8 mouse cellular contexts compared by ENCODE assay signal in the genomic region with DNA sequence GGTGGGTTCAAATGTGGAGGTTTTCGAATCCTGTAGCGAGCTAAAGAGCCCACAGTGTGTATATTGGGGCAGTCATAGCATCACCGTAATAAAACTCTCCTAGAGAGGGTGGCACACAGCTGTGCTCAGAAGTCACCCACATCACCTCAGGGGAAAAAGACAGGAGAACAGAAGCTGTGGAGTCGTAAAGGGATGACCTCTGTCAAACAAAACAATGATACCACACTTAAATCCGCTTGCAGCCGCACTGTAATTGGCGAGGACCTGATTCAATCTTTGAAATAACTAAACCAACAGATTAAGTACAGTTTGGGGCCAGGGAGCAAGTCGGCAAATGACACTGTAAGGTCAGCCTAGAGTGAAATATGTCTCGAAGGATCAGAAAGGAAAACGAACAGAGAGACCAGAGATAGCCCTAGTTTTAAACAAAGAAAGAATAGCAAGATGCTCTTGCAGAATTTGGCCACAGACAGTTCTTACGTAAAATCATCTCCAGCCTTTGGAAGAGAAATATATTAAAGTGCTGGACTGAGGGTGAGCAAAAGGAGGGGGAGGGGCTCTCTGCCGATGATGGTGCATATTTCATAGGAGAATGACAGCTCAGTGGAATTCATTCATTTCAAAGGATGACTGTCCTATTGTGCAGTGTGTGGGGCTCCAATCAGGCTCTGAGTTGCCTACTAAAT. TPM values are rescaled to one million over a fixed set of nuclear protein-coding genes. Genes with fewer than 3 reads are reported as not detected.
DNase-seq lines count a peak whose midpoint lies in the region; ATAC-seq and TF ChIP-seq lines count a peak whose summit lies in the region.

No protein-coding gene starts in this region.

- H3K4me2 ChIP-seq in lung, embryonic 15.5 days, result peak overlapping the region; percentile 95
- H3K4me2 ChIP-seq in forebrain, embryonic 14.5 days (ENCODE audit: low read length), result peak overlapping the region; percentile 57
- H3K4me2 ChIP-seq in limb, embryonic 14.5 days (replicated peaks; ENCODE audit: low read depth, low read length, severe bottlenecking), result peak overlapping the region; percentile 73
- peak overlapping the region; percentile 67 for H3K4me2 ChIP-seq in neural tube, embryonic 15.5 days

- DNase-seq in lung, postnatal 36 days, result no peak
- peak; percentile 27 for DNase-seq in forebrain, embryonic 14.5 days (ENCODE audit: low spot score)
- peak; percentile 5 for DNase-seq in hindlimb bud, embryonic 11.5 days (ENCODE audit: extremely low spot score, low read depth, low spot score)
- peak; percentile 55 for DNase-seq in limb, embryonic 14.5 days (ENCODE audit: low spot score)
- no peak for DNase-seq in yolk sac, embryonic 10.5 days (ENCODE audit: low spot score)
- DNase-seq in thymus, adult 2 months, result no peak

- no peak for TF ChIP-seq CTCF in thymus, adult 2 months (IDR thresholded peaks at IDR 0.05; ENCODE audit: borderline replicate concordance, control insufficient read depth, extremely low read depth, insufficient read depth, low read length, poor library complexity)

- ATAC-seq in lung, embryonic 15.5 days (ENCODE audit: borderline replicate concordance, extremely low read depth, low FRiP score, low TSS enrichment), result no peak
- peak; percentile 9; the same call in 1 of the 2 replicates for ATAC-seq in forebrain, embryonic 14.5 days
- ATAC-seq in limb, embryonic 14.5 days (ENCODE audit: low FRiP score, low read depth), result no peak
- ATAC-seq in neural tube, embryonic 15.5 days (ENCODE audit: low FRiP score), result no peak

- no peaks in the 10 kb centered on the region for H3K27me3 ChIP-seq in lung, embryonic 15.5 days
- no peaks in the 10 kb centered on the region for H3K27me3 ChIP-seq in forebrain, embryonic 14.5 days (replicated peaks; ENCODE audit: control insufficient read depth, insufficient read depth, low read length)
- H3K27me3 ChIP-seq in limb, embryonic 14.5 days (ENCODE audit: control insufficient read depth, insufficient read depth, low read length), result no peaks in the 10 kb centered on the region
- no peaks in the 10 kb centered on the region for H3K27me3 ChIP-seq in neural tube, embryonic 15.5 days (replicated peaks)
- H3K27me3 ChIP-seq in thymus, adult 2 months (ENCODE audit: control insufficient read depth, insufficient read depth, low read length), result no peaks in the 10 kb centered on the region

- no peak for TF ChIP-seq POLR2A in limb, embryonic 14.5 days (IDR thresholded peaks at IDR 0.05; ENCODE audit: borderline replicate concordance, extremely low read depth, insufficient read depth, insufficient read length)
- TF ChIP-seq POLR2A in thymus, adult 2 months (IDR thresholded peaks at IDR 0.05; ENCODE audit: control insufficient read depth, extremely low read depth, insufficient read depth, low read length, poor library complexity), result no peak

- peak overlapping the region; percentile 11; the same call in 1 of the 2 replicates for H3K9ac ChIP-seq in lung, embryonic 15.5 days
- peak overlapping the region; percentile 99 for H3K9ac ChIP-seq in forebrain, embryonic 14.5 days (ENCODE audit: low read length)
- peak overlapping the region; percentile 84 for H3K9ac ChIP-seq in limb, embryonic 14.5 days (ENCODE audit: low read depth, low read length, severe bottlenecking)
- peak overlapping the region; percentile 100 for H3K9ac ChIP-seq in neural tube, embryonic 15.5 days (replicated peaks)

- 0 out of 2 replicates have a peak overlapping the region, but pooled peaks have one; percentile 3 for H3K27ac ChIP-seq in lung, embryonic 15.5 days
- peak overlapping the region; percentile 96 for H3K27ac ChIP-seq in forebrain, embryonic 14.5 days (ENCODE audit: low read depth, low read length)
- H3K27ac ChIP-seq in limb, embryonic 14.5 days (replicated peaks; ENCODE audit: low read depth, low read length), result peak overlapping the region; percentile 52; the same call in 1 of the 2 replicates
- peak overlapping the region; percentile 97 for H3K27ac ChIP-seq in neural tube, embryonic 15.5 days (replicated peaks)
- no peak overlapping the region for H3K27ac ChIP-seq in thymus, adult 2 months (ENCODE audit: control insufficient read depth, insufficient read depth, low read length)

- peaks cover 29% of the 10 kb centered on the region for H3K4me1 ChIP-seq in lung, embryonic 15.5 days
- peaks cover 28% of the 10 kb centered on the region for H3K4me1 ChIP-seq in forebrain, embryonic 14.5 days (ENCODE audit: control insufficient read depth, insufficient read depth, low read length)
- H3K4me1 ChIP-seq in limb, embryonic 14.5 days (ENCODE audit: control insufficient read depth, insufficient read depth, low read length), result peaks cover 27% of the 10 kb centered on the region
- H3K4me1 ChIP-seq in neural tube, embryonic 15.5 days, result peaks cover 39% of the 10 kb centered on the region
- peaks cover 27% of the 10 kb centered on the region for H3K4me1 ChIP-seq in thymus, adult 2 months (replicated peaks; ENCODE audit: control insufficient read depth, insufficient read depth, low read length)

- H3K9me3 ChIP-seq in lung, embryonic 15.5 days, result no peaks in the 10 kb centered on the region
- H3K9me3 ChIP-seq in forebrain, embryonic 14.5 days (replicated peaks; ENCODE audit: control insufficient read depth, low read length), result no peaks in the 10 kb centered on the region
- H3K9me3 ChIP-seq in limb, embryonic 14.5 days (ENCODE audit: control insufficient read depth, low read length), result no peaks in the 10 kb centered on the region
- H3K9me3 ChIP-seq in neural tube, embryonic 15.5 days (replicated peaks), result no peaks in the 10 kb centered on the region

- 32% methylated on average over 12 of the region's 12 CpGs for WGBS in lung, embryonic 15.5 days
- WGBS in forebrain, embryonic 14.5 days, result 9% methylated on average over 12 of the region's 12 CpGs
- 14% methylated on average over 12 of the region's 12 CpGs for WGBS in limb, embryonic 14.5 days
- 4% methylated on average over 12 of the region's 12 CpGs for WGBS in neural tube, embryonic 15.5 days
- WGBS in thymus, adult 2 months, result 73% methylated on average over 12 of the region's 12 CpGs

- H3K36me3 ChIP-seq in lung, embryonic 15.5 days, result no peaks in the 10 kb centered on the region
- peaks cover 15% of the 10 kb centered on the region for H3K36me3 ChIP-seq in forebrain, embryonic 14.5 days (ENCODE audit: control insufficient read depth, insufficient read depth, low read length)
- peaks cover 15% of the 10 kb centered on the region for H3K36me3 ChIP-seq in limb, embryonic 14.5 days (ENCODE audit: control insufficient read depth, insufficient read depth, low read length)
- peaks cover 5% of the 10 kb centered on the region for H3K36me3 ChIP-seq in neural tube, embryonic 15.5 days
- peaks cover 1% of the 10 kb centered on the region for H3K36me3 ChIP-seq in thymus, adult 2 months (ENCODE audit: control insufficient read depth, insufficient read depth, low read length)

- peak overlapping the region; percentile 69 for H3K4me3 ChIP-seq in lung, embryonic 15.5 days
- H3K4me3 ChIP-seq in forebrain, embryonic 14.5 days (ENCODE audit: low read depth, low read length), result peak overlapping the region; percentile 91
- H3K4me3 ChIP-seq in limb, embryonic 14.5 days (replicated peaks; ENCODE audit: low read length), result peak overlapping the region; percentile 67
- H3K4me3 ChIP-seq in neural tube, embryonic 15.5 days (replicated peaks), result peak overlapping the region; percentile 87
- no peak overlapping the region for H3K4me3 ChIP-seq in thymus, adult 2 months (ENCODE audit: control insufficient read depth, insufficient read depth, low read length)

RNA-seq across cellular contexts. Expression of a gene that starts 3.4 kb away (rescaled TPM):
- 24.1 and 24.8 TPM in 2 replicates for polyA plus RNA-seq in lung, embryonic 15.5 days (2015; fragmentation: Nextera tagmentation; extraction: Ambion mirVana)
- polyA plus RNA-seq in forebrain, embryonic 14.5 days (2014; fragmentation: Nextera tagmentation; extraction: Ambion mirVana), result 87.4 and 100 TPM in 2 replicates
- 44.7 and 53.0 TPM in 2 replicates for polyA plus RNA-seq in limb, embryonic 14.5 days (2012; rRNA removed)
- 64.2 and 71.1 TPM in 2 replicates for polyA plus RNA-seq in limb, embryonic 14.5 days (2014; fragmentation: Nextera tagmentation; extraction: Ambion mirVana)
- polyA plus RNA-seq in neural tube, embryonic 15.5 days (2015; fragmentation: Nextera tagmentation; extraction: Ambion mirVana), result 119 and 134 TPM in 2 replicates
- polyA plus RNA-seq in thymus, adult 2 months (2012; rRNA removed), result 46.3 and 49.5 TPM in 2 replicates

Comparison
In these comparisons a context has a peak if more than half of its experiments do, and no peak if none do; other contexts are left out.
1. H3K9ac ChIP-seq: peak in every context shown above with its lines; median percentile 100 in neural tube, embryonic 15.5 days; 99 in forebrain, embryonic 14.5 days; 84 in limb, embryonic 14.5 days; 11 in lung, embryonic 15.5 days.
2. DNase-seq: peak in forebrain, embryonic 14.5 days (single experiment), hindlimb bud, embryonic 11.5 days (single experiment) and limb, embryonic 14.5 days (single experiment); none in lung, postnatal 36 days (single experiment), yolk sac, embryonic 10.5 days (single experiment) and thymus, adult 2 months (single experiment).
3. Peak in every context shown above with its lines, with median percentiles within 50 percentile points of each other: H3K4me2 ChIP-seq.